Mouse (Mus musculus) cerebellum, adult 11 months (tissue): ENCODE measurements around the gene AC124108.1.

Experiments used
- DNase-seq: peaks from one replicate; pipeline ENCODE4 v3.0.0; 2022

The AC124108.1 gene

DNA sequence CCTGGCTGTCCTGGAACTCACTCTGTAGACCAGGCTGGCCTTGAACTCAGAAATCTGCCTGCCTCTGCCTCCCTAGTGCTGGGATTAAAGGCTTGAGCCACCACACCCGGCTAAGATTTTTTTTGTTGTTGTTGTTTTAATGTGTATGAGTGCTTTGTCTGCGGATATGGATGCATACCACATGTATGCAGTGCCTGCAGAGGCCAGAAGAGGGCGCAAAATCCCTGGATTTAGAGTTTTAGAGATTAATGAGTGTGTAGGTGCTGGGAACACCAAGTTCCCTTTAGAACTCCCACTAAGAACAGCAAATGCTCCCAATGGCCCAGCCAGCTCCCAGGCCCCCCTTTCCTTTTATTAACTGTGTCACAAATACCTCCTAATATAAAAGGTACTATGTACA, 25.4 kb upstream of the AC124108.1 start:
- no peak for DNase-seq

DNA sequence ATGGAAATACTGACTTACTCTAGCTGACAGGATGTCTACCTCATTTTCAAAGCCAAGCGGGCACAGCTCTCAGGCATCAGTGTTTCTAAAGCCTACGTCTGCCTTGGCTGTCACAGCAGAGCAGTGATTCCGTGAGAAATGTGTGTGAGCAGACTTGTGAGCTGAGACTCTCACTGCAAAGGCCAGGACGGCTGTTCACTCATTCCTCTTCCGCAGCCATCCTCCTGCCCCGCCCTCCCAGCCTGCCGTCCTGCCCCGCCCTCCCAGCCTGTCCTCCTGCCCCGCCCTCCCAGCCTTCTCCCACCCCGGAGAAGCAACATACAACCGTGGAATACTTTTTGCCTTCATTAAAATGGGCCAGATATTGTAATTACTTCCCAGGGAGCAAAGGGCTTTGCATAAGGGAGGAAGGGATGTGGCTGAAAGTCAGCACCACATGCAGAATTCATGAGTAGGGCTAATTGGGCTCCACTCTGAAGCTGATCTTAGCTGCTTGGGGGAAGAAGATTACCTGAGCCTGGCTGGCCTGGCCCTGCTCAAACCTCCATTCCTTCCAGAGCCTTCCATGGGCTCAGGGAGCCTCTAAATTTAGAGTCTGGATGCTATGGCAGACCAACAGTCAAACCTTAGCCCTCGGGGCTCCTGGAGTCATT, 23.0 kb upstream of the AC124108.1 start:
- DNase-seq, result no peak

DNA sequence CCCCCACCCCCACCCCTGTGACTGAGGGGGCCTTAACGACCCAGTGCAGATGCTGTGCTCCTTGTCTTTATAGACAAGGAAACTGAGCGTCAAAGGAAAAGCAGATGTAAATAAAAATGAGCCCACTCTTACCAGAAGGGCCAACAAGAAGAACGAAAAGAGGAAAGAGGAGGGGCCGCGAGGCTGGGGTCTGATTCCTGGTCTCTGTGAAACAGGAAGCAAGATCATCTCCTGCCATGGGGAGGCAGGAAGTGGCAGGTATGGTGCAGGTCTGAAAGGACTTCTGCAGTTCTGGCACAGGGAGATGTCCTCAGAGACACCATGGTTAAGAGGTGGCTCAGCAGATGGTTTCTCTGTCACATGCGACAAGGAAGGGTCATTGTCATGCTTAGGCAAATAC, 20.6 kb upstream of the AC124108.1 start:
- DNase-seq, result no peak

DNA sequence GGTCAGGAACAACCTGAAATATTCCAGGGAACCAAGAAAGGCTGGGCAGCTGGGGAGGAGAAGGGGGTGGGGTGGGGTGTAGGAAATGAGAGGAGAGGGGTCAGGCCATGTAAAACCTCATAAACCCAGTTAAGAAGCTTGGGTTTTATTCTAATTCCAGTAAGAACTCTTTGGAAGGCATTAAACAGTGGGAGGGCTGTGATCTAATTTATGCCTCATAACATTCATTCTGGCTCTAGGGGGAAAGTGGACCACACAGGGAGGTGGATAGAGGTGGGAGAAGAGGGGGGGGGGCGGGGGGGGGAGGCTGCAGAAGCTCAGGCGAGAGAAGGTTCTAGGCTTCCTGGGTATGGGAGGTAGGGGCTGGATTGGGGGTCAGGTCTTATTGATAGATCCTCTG, 19.6 kb upstream of the AC124108.1 start:
- no peak for DNase-seq

DNA sequence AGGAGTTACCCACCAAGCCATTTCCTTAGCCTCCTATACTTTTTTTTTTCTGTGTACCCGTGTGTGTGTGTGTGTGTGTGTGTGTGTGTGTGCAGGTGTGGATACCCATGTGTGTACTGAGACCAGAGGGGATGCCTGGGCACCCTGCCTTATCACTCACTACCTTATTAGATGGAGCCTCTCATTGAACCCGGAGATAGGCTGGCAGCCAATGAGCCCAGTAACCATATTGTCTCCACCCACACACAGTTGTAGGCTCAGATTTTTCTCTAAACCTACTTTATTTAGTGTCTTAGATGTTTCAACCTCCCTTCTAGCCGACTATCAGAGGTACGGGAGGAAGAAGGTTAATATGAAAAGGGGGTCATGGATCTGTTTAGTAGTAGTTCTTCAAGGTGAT, 5.0 kb upstream of the AC124108.1 start:
- DNase-seq, result no peak

DNA sequence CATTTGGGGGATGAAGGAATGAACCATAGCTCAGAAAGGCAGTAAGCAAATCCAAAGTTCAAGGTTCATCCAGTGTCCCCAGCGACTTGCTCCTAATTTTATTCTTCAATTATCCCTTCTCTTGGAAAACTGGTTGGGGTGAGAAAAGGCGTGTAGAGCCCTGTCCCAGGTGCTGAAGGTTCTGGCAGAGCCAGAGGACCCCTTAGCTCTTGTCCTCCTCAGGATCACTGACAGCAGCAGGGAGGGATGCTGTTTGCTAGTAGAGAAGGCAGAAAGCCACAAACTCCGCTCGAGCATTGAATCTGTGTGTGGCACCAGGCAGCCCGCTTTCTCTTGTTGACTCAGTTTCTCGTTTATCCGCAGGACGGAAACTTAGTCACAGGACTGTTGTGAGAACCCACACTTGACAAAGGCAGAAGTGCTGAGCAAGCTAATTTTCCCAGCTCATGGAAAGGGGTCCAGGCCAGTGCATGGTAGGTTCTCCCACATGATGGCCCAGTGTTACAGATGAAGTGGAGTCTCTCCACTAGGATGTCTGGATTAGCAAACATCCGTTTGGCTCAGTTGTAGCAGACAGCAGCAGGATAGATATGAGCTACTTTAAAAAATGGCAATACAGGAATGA, 2.7 kb upstream of the AC124108.1 start:
- no peak for DNase-seq

DNA sequence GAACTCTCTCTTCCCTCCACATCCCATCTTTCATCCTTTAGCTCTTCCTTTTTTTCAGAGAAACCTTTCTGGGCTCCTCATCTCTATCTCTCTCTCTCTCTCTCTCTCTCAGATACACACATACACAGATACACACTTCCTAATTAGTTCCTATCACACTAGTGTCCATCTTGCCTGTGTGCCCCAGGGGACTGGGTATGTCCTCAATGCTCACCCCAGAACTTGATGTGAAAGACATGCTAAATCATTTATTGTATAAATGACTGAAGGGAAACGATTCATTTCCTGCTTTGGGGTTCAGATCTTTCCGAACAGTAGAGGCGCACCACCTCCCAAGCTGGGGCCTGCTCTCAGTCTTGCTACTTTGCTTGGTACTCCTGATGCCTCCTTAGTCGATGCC, 2.0 kb upstream of the AC124108.1 start:
- DNase-seq, result no peak

DNA sequence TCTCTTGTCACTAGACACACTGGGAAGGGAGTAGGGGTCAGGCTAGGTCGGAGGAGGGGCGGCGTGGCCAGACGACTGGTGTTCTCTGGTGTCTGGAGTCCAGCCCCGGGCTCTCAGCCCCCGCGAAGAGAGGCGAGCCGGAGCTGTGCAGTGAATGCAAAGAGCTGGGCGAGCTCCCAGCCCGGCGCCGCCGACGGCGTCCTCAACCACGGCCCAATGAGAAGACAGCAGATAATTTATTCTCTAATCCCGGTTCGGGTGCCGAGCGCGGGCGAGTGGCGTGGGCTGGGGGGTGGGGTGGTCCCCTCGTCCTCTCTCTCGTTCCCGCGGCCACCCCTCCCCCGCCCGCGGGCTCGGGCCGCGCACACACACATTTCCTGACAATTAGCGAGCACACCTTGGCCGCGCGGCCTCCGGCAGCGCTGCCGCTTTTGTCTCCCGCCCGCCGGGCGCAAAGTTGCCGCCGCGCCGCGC, 1.2 kb upstream of the AC124108.1 start:
- peak; percentile 26 for DNase-seq

DNA sequence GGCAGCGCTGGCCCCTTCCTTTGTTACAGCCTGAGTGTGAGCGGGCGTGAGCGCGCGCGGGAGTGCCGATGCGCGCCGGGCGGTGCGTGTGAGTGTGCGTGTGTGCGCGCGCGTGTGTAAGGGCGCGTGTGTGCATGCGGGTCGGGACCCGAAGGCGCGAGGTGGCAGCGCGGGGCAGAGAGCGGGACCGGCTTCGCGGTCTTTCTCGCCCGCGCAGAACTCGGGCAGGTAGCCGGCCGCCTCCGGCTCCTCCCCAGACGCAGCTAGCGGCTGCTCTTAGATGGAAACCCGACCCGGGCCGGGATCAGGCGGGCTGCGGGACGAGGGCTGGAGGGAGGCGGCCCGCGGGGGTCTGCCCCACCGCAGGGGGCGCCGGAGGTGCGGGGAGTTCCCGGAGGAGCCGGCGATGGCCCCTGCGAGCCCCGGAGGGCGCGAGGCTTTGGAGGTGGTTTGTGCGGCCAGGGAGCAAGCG, 600 bp upstream of the AC124108.1 start:
- DNase-seq, result no peak

DNA sequence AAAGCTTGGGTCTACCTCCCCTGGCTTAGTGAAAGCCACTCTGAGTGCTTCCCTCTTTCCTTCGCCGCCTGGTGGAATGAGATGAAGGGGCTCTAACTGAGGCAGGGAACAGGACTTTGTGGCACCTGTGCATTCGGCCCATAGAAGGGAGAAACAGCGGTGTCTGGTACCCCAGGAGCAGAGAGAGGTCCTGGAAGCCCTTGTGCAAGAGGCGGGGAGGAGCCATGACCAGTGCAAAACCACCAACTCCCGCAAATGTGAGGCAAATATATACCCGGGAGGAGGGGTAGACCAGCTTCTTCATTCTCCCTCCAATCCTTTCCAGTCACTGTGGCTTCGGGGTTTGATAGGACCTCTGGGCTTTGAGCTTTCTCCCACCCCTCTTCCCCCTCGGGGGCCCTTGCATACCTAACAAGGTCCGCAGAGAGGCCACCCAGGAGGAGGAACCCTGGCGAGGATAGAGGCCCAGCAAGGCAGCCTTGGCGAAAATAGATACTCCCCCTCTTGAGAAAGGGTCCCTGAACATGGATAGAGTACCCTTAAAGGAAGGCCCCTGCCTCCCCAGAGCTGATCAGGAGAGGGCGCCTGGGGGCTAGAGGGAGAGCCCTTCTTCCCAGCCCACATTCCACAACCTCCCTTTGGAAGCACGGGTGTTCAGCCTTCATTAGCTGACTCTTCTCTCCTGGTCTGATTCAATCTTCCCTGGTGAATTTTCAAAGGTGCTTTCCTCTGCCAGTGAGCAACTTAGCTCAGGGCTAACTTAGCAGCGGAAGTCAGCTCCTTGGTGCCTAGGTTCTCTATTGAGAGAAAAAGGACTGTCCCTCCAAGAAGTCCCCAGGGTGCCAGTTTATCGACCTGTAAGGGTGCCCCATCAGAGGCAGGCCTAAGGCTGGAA, 776 bp downstream of the AC124108.1 start:
- DNase-seq, result no peak

DNA sequence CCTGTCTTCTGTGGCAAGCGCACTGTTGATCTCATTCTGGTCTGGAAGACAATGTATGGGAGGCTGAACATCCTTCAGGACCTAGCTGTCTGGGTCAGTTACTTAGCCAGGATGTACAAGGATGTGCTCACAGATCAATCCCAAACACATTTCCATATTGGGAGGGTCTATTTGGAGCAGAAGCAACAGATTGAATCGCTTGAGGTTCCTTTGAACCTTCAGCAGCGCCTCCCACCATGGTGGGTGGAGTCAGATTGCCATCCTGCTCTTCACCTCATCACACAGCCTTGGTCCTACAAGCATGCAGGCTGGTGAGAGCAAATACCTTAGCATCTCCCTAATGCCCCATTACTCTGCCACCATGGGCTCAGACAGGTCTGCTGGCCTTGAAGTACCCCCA, 2.5 kb downstream of the AC124108.1 start:
- no peak for DNase-seq

DNA sequence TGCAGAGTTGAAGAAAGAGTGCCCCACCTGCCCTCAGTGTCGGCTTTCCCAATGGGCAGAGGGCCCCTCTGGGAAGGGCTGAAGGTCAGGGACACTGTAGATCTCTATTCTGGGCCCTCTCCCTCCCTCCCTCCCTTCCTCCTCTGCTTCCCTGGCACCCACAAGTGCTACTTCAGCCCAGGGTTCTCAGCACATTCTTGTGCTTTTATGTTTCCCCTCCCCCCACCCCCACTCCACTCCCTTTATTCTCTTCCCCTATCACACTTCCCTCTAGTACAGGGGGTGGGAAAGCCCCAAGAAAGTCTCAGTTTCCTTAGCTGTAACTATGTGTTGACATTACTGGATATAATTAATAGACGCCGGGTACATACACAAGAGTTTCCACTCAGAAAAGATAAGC, 3.4 kb downstream of the AC124108.1 start:
- no peak for DNase-seq

DNA sequence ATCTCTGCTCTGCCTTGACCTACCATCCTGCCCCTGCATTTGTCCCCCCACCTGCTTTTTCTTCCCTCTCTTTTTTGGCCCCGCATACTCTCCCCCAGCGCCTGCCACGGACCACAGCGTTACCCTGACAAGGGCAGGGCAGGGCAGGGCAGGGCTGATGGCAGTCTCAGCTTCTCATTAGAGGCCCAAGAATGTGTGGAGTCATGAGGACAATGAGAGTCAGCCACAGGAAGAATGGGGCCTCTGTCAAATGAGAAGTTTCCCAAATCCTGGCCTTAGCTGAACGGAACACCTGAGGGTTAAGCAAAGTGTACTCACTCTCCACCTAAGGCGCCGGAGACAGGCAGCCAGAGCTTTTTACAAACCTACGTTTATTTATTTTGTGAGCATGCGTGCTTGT, 3.8 kb downstream of the AC124108.1 start:
- no peak for DNase-seq

DNA sequence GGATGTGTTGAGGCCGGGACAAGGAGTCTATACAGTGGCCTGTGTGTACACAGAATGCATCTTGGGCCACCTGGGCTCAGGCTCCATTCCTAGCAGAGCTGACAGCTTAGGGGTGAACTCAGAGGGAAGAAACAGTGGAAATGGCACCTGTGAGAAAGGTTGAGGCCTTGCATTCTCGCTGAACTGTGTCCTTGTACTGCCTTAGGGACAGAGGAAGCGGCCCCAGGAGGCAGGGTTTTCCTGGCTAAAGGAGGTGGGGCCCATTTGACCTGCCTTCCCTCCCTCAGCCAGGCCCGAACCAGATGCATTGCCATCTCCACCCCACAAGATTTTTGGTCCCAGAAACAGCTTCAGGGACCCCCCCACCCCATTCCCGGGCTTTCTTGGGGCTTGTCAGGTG, 4.4 kb downstream of the AC124108.1 start:
- no peak for DNase-seq

DNA sequence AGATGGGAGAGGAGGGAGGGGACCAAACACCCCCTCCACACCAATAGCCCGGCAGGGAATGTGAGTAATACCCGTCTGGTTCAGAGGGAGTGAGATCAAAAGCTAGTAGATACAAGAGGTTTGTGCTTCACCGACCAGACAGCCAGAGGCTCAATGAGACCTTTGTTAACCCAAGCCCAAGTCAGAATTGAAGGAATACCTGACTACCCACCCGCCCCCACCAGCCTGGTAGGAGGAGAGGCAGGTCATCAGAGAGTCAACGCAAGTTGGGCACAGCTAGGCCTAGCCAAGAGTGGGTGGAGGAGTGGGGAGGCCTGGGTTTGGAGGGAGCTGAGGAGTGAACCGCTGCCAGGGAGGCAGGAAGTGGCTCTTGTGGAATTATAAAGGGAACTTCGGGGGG, 5.1 kb downstream of the AC124108.1 start:
- no peak for DNase-seq

DNA sequence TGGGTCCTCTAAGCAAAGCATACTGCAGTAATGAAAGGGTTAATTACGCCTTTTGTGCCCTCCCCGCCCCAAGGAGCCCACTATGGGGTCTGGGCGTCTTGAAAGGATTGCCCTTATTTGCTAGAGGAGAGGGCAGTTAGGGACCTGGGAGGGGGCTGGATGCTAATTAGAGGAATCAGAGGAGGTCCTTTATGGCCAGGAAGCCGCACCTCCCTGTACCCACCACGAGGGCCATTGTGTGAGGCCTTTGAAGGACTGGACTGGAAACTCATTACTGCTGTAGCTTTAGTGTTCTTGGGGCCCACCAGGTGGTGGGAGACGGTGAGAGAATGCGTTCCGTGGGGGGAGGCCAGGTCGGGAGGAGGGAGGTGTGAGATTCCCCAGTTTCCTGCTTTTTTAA, 6.4 kb downstream of the AC124108.1 start:
- no peak for DNase-seq

DNA sequence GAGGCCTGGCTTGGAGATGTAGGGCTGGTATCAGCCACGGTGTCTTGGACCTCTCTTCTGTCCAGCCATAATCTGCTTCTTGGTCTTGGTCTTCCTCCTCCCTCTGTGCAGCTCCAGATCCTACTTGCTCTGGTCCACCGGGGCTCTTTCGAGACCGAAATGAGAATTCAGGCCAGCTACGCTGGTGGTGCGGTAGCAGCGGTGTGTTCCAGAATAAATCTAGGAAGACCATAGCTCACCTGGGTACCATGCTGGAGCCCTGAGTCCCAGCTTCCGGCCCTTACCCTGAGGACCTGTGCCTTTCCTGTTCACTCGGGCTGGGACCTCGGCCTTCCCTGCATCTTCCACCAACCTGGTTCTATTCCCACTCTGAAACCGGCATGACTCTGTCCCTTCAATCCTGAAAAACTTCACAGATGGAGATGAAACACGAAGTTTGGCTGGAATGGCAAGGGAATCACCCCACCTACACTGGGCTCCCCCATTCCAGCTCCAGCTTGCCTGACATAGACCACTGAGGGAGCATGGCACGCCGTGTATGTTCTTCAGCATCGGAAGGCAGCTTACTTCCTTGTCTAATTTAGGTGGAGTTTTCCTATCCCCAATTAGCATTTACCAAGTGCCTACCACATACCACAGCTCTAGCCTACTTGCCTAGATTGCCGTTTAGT, 7.3 kb downstream of the AC124108.1 start:
- DNase-seq, result no peak

DNA sequence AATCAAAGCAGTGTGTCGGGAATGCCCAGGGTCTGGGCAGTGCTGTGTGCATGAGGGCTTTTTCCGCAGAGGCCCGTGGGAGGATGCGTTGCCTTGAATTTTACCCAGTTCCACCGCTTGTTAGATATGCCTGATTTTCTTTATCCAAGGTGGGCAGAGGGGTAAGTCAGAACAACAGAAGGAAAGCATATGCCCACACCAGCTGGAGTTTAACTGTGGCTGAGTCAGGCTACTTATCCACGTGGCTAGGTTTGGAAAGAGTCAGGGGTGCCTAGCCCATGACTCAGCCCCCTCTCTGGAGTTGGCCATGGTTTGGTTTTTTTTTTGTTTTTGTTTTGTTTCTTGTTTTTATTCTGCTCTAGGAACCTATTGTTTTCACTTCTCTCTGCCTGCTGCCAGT, 8.0 kb downstream of the AC124108.1 start:
- no peak for DNase-seq

DNA sequence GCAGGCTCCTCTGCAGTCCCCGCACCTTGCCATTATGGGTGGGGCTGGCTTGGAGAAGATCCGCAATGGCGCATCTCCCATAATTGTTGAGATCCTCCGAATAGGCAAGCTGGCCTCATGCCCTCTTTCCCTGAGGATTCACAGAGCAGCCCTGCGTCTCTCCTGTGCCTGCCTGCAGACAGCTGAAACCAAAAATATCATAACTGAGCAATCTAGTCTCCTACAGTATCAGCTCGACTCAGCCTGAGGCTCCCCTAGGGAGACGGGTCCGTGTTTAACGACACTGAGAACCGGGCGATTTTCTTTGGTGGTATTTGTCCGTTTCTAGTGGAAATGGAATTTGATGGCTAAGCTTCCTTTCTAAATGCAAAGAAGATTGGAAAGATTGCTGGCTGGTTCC, 8.7 kb downstream of the AC124108.1 start:
- DNase-seq, result peak; percentile 39

DNA sequence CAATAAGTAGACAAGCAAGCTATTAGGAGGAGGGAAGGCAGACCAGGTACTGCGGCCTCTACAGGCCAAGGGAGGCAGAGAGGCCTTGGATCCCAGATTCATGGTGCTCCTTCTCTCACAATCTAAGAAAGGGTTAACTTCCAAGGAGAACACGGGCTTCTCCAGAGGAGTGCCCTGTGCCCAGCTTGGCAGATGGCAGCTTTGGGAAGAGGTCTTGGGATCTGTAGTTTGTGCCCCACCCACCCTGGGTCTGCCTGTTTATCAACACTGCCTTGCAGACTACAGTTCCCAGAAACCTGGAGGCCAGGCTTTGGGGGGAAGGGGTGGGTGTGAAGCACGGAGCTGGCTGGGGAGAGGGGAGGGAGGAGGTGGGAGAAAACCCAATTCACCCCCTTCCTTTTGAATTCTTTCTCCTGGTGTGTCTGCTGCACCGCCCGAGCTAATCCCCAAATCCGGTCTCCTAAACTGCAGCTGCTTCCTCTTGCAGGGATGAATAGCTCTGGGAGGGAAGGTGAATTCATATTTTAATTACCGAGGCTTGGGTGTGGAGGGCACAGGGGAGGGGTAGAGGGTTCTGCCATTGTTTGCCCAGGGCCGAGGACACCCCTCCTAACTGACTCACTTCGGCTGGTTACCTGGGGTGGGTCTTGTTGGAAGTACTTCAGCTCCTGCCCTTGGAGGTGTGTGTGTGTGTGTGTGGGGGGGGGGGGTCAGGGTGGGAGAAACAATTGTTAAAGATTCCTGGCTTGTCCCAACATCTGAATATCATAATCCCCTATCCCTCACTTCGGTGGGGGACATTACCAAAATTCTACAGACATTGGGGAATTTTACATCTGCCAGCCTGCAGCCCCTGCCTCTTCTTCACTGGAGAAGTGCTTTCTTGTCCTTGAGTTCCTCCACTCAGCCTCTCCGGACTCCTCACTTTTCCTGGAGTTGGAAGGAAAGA, 9.6 kb downstream of the AC124108.1 start:
- DNase-seq, result peak; percentile 65

DNA sequence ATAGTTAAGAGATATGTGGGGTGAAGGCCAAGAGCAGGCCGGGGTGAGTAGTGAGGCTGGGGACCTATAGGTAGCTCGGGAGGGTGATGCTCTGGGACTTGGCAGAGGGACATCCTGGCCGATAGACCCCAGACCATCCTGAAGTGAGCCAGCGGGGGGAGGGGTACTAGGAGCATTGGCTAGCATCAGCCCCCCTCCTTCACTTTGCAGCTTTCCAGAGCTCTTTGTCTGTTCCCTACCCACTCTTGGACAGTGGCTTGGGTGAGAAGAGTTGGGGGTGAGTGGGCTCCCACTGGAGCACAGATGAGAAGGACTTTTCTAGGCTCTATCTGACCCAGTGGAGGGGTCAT, 10.2 kb downstream of the AC124108.1 start:
- no peak for DNase-seq

DNA sequence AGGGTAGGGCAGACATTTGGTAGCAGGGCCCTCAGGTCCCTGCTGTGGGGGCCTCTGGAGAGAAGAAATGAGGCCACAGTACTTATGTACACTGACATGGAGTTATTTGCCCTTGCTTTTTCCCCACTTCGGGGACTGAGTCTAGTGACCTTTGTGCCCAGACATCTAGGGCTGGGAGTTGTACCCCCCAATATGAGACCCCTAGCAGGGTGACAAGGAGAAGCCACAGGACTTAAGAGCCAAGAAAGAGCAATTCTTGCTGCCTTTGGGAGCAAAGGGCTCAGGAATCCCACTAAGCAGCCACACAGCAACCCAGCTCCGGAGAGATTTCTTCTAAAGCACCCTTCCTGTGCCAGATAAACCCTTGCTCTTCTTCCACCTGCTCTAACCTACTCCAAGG, 10.7 kb downstream of the AC124108.1 start:
- no peak for DNase-seq
